Mouse (Mus musculus): ENCODE results near the gene Anks1b. TPM values are rescaled to one million over a fixed set of nuclear protein-coding genes. Genes with fewer than 3 reads are reported as not detected.

Anks1b gene
- polyA plus RNA-seq, 1 experiment from 2014 or later = 23.6 TPM

GRCm38 (mm10) chr10:90785680-90786079 lies 912.4 kb downstream of the Anks1b start:
- H3K9me3 ChIP-seq = no peaks in the 10 kb centered on the region
- WGBS = 93% methylated on average over 8 of the region's 8 CpGs

GRCm38 (mm10) chr10:90803112-90803511 lies 929.8 kb downstream of the Anks1b start:
- Histone ChIP-seq H3K4me1 (no peaks in the 10 kb centered on the region), H3K9me3 (no peaks in the 10 kb centered on the region), H3K4me3 (replicated peaks) (no peak overlapping the region), H3K9ac (no peak overlapping the region), H3K4me2 (no peak overlapping the region), H3K27ac (no peak overlapping the region), H3K36me3 (replicated peaks) (no peaks in the 10 kb centered on the region), H3K27me3 (no peaks in the 10 kb centered on the region)
- 47% methylated on average over 6 of the region's 6 CpGs for WGBS
- ATAC-seq (ENCODE audit: low FRiP score) = no peak

More at GRCm38 (mm10) chr10:90785680-90786079, 912.4 kb downstream of the Anks1b start:
- H3K27ac ChIP-seq = no peak overlapping the region
- H3K4me1 ChIP-seq = no peaks in the 10 kb centered on the region
- H3K4me3 ChIP-seq (replicated peaks) = no peak overlapping the region
- H3K27me3 ChIP-seq = no peaks in the 10 kb centered on the region
- no peak overlapping the region for H3K9ac ChIP-seq
- no peak overlapping the region for H3K4me2 ChIP-seq
- ATAC-seq (ENCODE audit: low FRiP score) = no peak
- no peaks in the 10 kb centered on the region for H3K36me3 ChIP-seq (replicated peaks)

DNA sequence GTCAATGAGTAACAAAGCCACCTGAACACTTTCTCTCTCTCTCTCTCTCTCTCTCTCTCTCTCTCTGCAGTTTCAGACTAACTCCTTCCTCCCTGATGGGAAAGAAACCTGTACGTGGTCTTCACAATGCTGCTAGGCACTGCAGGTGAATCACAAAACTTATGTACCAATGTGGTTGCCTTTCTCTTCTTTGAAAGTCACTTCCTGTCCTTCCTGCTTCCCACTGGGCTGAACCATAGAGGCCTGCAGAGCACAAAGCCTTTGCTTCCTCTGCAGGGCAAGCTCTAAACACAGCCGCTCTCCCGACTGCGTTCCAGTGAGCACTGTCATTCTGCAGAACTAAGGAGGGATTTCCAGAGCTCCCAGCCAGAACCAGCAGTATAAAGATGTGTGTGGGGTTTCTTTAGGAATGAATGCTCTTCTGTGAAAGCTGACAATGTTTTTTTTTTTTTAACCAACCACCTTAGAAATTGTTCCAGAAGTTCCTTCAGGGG lies 931.3 kb downstream of the Anks1b start:
- WGBS = 9% methylated on average over 4 of the region's 4 CpGs
- Histone ChIP-seq H3K4me2 (no peak overlapping the region), H3K4me1 (0 out of 2 replicates have a peak, but pooled peaks cover under 1% of the 10 kb centered on the region), H3K9me3 (no peaks in the 10 kb centered on the region), H3K27ac (no peak overlapping the region), H3K9ac (no peak overlapping the region), H3K27me3 (no peaks in the 10 kb centered on the region), H3K4me3 (replicated peaks) (no peak overlapping the region), H3K36me3 (replicated peaks) (no peaks in the 10 kb centered on the region)
- no peak for ATAC-seq (ENCODE audit: low FRiP score)

DNA sequence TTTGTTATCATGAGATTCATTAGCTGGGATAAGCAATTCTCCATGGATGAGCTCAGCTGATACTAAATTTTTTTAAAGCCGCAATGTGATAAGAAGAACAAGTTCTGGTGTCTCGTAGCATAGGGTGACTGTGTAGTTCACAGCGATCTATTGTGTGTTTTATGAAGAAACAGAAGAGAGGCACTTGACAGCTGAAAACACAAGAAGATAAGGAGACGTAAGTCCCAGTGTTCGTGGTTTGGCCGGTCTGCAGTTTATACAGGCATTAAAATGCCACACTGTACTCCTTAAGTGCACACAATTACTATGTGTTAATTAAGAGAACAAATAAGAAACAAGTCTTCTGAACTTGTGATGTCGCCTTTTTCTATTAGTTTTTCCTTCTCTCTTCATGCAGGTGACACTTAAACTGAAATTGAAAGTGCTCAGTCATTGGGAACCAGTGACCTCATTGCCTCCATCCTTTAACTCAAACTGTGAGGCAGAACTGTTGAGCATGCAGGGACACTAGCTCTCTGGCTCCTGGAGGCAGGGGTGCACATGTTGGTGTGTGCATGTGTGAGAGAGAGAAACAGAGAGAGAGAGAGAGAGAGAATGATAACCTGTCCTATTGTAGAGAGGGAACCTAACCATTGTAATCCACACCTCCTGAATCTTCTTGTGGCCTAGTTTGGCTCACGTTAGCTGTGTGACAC lies 935.5 kb downstream of the Anks1b start:
- H3K36me3 ChIP-seq (replicated peaks) = no peaks in the 10 kb centered on the region
- H3K9me3 ChIP-seq = no peaks in the 10 kb centered on the region
- H3K27me3 ChIP-seq = no peaks in the 10 kb centered on the region
- no peak overlapping the region for H3K4me2 ChIP-seq
- H3K4me3 ChIP-seq (replicated peaks) = no peak overlapping the region
- WGBS = 88% methylated on average over 8 of the region's 8 CpGs
- no peak overlapping the region for H3K27ac ChIP-seq
- ATAC-seq (ENCODE audit: low FRiP score) = no peak
- H3K4me1 ChIP-seq = peaks cover 8% of the 10 kb centered on the region
- H3K9ac ChIP-seq = no peak overlapping the region

- peaks cover 8% of the 10 kb centered on the region for H3K4me1 ChIP-seq
- no peak overlapping the region for H3K9ac ChIP-seq
- ATAC-seq (ENCODE audit: low FRiP score) = no peak
- no peaks in the 10 kb centered on the region for H3K9me3 ChIP-seq
- no peak overlapping the region for H3K4me2 ChIP-seq
- H3K27ac ChIP-seq = no peak overlapping the region
- WGBS = 35% methylated on average over 8 of the region's 8 CpGs
- H3K4me3 ChIP-seq (replicated peaks) = no peak overlapping the region
- H3K27me3 ChIP-seq = no peaks in the 10 kb centered on the region
- H3K36me3 ChIP-seq (replicated peaks) = no peaks in the 10 kb centered on the region
Observed at GRCm38 (mm10) chr10:90809911-90810590, 936.7 kb downstream of the Anks1b start.

DNA sequence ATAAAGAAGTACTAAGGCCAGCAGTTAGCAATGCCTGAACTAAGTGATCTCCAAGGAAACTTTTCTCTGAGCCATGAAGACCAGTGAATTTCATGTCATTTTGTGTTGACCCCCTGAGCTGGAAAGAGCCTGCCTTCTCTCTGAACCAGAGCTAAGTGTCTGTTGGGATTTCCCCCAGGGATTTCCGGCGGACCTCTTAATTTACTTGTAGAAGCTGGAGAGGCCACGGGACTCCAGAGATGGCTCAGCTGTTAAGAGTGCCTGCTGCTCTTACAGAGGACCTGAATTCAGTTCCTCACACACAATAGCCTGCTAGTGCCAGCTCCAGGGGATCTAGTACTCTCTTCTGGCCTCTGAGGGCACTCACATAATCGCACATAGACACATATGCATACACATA lies 938.1 kb downstream of the Anks1b start:
- H3K4me3 ChIP-seq (replicated peaks) = no peak overlapping the region
- H3K36me3 ChIP-seq (replicated peaks) = no peaks in the 10 kb centered on the region
- WGBS = 78% methylated on average over 4 of the region's 4 CpGs
- no peaks in the 10 kb centered on the region for H3K9me3 ChIP-seq
- no peak overlapping the region for H3K9ac ChIP-seq
- no peak for ATAC-seq (ENCODE audit: low FRiP score)
- H3K27ac ChIP-seq = no peak overlapping the region
- no peaks in the 10 kb centered on the region for H3K27me3 ChIP-seq
- peaks cover 8% of the 10 kb centered on the region for H3K4me1 ChIP-seq
- no peak overlapping the region for H3K4me2 ChIP-seq

DNA sequence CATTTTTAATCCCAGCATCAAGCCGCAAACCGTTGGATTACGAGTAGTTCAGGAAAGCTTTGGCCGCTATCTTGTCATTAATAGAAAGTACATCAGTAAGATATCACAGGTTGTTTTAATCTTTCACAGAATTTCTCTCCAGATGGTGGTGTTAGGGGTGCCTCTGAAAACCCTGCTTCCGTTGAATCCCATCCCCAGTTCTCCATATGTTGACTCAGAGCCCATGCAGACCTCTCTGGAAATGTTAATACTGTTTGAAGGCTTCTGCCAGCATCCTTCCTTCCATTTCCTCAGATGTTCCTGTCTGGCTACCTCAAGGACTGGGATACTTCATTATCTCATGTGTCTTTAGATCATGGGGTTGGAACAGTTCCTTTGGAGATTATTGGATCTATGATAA lies 940.0 kb downstream of the Anks1b start:
- peaks cover 14% of the 10 kb centered on the region for H3K4me1 ChIP-seq
- no peaks in the 10 kb centered on the region for H3K9me3 ChIP-seq
- H3K4me2 ChIP-seq = no peak overlapping the region
- no peaks in the 10 kb centered on the region for H3K36me3 ChIP-seq (replicated peaks)
- no peak for ATAC-seq (ENCODE audit: low FRiP score)
- H3K9ac ChIP-seq = no peak overlapping the region
- no peak overlapping the region for H3K4me3 ChIP-seq (replicated peaks)
- 89% methylated on average over 5 of the region's 5 CpGs for WGBS
- no peaks in the 10 kb centered on the region for H3K27me3 ChIP-seq
- H3K27ac ChIP-seq = 0 out of 2 replicates have a peak overlapping the region, but pooled peaks have one; percentile 8

- no peaks in the 10 kb centered on the region for H3K27me3 ChIP-seq
- H3K4me2 ChIP-seq = no peak overlapping the region
- no peaks in the 10 kb centered on the region for H3K9me3 ChIP-seq
- H3K4me1 ChIP-seq = peaks cover 20% of the 10 kb centered on the region
- 0 out of 2 replicates have a peak, but pooled peaks have one; percentile 49 for ATAC-seq (ENCODE audit: low FRiP score)
- 52% methylated on average over 6 of the region's 6 CpGs for WGBS
- no peak overlapping the region; the same call in 1 of the 2 replicates for H3K27ac ChIP-seq
- no peak overlapping the region for H3K4me3 ChIP-seq (replicated peaks)
- no peaks in the 10 kb centered on the region for H3K36me3 ChIP-seq (replicated peaks)
- H3K9ac ChIP-seq = no peak overlapping the region
Observed at GRCm38 (mm10) chr10:90814412-90814811, 941.1 kb downstream of the Anks1b start.

GRCm38 (mm10) chr10:90818246-90818937 lies 945.1 kb downstream of the Anks1b start:
- Histone ChIP-seq H3K36me3 (replicated peaks) (no peaks in the 10 kb centered on the region), H3K4me2 (peak overlapping the region; percentile 26), H3K27me3 (no peaks in the 10 kb centered on the region), H3K4me3 (replicated peaks) (no peak overlapping the region), H3K4me1 (peaks cover 12% of the 10 kb centered on the region), H3K27ac (peak overlapping the region; percentile 67), H3K9me3 (no peaks in the 10 kb centered on the region), H3K9ac (no peak overlapping the region)
- ATAC-seq (ENCODE audit: low FRiP score) = peak; percentile 66
- 22% methylated on average over 10 of the region's 10 CpGs for WGBS

DNA sequence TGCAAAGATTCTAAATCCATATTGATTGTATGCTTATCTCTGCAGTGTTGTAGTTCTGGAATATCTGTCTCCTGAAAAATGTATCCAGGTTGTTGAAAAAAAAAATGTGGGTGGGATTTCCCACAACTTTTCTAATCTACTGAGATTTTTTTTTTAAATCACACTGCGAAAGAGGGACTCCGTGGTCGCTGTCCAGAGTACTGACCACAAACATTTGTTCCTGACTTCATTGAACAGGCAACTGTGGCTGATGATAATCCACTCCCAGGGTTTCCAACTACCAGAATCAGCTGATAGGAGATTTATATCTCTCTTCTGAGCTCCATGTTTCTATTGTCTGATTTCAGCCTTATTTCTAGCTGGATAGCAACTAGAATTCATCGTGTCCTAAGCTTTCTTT lies 950.1 kb downstream of the Anks1b start:
- WGBS = 15% methylated on average over 4 of the region's 4 CpGs

GRCm38 (mm10) chr10:90824692-90825091 lies 951.4 kb downstream of the Anks1b start:
- no peak overlapping the region for H3K9ac ChIP-seq
- H3K36me3 ChIP-seq (replicated peaks) = no peaks in the 10 kb centered on the region

More for the DNA sequence above, 950.1 kb downstream of the Anks1b start:
- H3K4me3 ChIP-seq (replicated peaks) = no peak overlapping the region
- no peak overlapping the region for H3K27ac ChIP-seq
- H3K27me3 ChIP-seq = peaks cover 28% of the 10 kb centered on the region
- H3K4me2 ChIP-seq = no peak overlapping the region
- ATAC-seq (ENCODE audit: low FRiP score) = no peak
- no peaks in the 10 kb centered on the region for H3K36me3 ChIP-seq (replicated peaks)
- H3K9ac ChIP-seq = no peak overlapping the region
- peaks cover 5% of the 10 kb centered on the region for H3K4me1 ChIP-seq
- H3K9me3 ChIP-seq = no peaks in the 10 kb centered on the region

DNA sequence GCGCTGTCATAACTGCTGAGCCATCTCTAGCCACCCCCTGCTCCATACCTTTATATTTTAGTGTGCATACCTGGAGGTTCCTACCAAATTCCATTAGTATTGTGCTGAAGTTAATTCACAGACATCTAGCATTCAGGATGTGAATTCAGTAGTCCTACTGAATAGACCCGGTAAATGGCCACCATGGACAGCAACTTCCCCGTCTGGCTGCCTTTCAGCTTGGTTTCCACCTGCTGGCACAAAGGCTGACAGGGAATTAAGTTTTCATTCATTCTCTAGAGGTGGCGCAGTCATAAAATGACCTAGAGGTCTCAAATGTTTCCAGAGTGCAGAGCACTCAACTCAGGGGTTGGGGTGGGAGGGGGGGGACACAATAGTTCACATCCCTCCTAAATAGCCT lies 953.6 kb downstream of the Anks1b start:
- Histone ChIP-seq H3K4me2 (no peak overlapping the region), H3K9ac (no peak overlapping the region), H3K9me3 (no peaks in the 10 kb centered on the region), H3K27me3 (peaks cover 62% of the 10 kb centered on the region), H3K36me3 (replicated peaks) (no peaks in the 10 kb centered on the region), H3K27ac (no peak overlapping the region), H3K4me1 (peaks cover 18% of the 10 kb centered on the region), H3K4me3 (replicated peaks) (no peak overlapping the region)
- 25% methylated on average over 4 of the region's 4 CpGs for WGBS
- no peak for ATAC-seq (ENCODE audit: low FRiP score)

More at GRCm38 (mm10) chr10:90824692-90825091, 951.4 kb downstream of the Anks1b start:
- no peak for ATAC-seq (ENCODE audit: low FRiP score)
- Histone ChIP-seq H3K4me2 (no peak overlapping the region), H3K9me3 (no peaks in the 10 kb centered on the region), H3K27ac (no peak overlapping the region), H3K27me3 (peaks cover 40% of the 10 kb centered on the region), H3K4me3 (replicated peaks) (no peak overlapping the region), H3K4me1 (peaks cover 4% of the 10 kb centered on the region; the same call in 1 of the 2 replicates)
- WGBS = 93% methylated on average over 2 of the region's 2 CpGs
